Mouse (Mus musculus): ENCODE results near the gene Asb15. TPM values are rescaled to one million over a fixed set of nuclear protein-coding genes. Genes with fewer than 3 reads are reported as not detected.
A peak's percentile ranks its signal among the peaks of the same experiment; 100 is the strongest.

Asb15 gene
- total RNA-seq (2021) = not detected in 2 replicates
- long read RNA-seq = 0 reads

- DNase-seq = no peak
These were observed at the start of gene Asb15 for GRCm38 (mm10) chr6:24528064-24528243. Gene Asb15, plus strand, starts transcription at chr6:24528144.

- no peak for DNase-seq
These were observed 41.4 kb upstream of the Asb15 start for GRCm38 (mm10) chr6:24486530-24486929.

- DNase-seq = no peak
These were observed 37.6 kb upstream of the Asb15 start for GRCm38 (mm10) chr6:24490341-24490740.

- no peak for DNase-seq
These were observed 23.8 kb upstream of the Asb15 start for GRCm38 (mm10) chr6:24504141-24504540.

GRCm38 (mm10) chr6:24514552-24515284 is 13.2 kb upstream of the Asb15 start, which contains the start of gene Iqub:
Gene Iqub, minus strand, starts transcription at chr6:24515067.
- DNase-seq = peak; percentile 55

- DNase-seq = no peak
These were observed 11.7 kb upstream of the Asb15 start for GRCm38 (mm10) chr6:24516197-24516596.

GRCm38 (mm10) chr6:24525705-24526104 is 2.2 kb upstream of the Asb15 start:
- DNase-seq = no peak

- peak; percentile 93 for DNase-seq
These were observed 535 bp upstream of the Asb15 start, which contains the start of gene Ndufa5 for GRCm38 (mm10) chr6:24527155-24528063. Gene Ndufa5, minus strand, starts transcription at chr6:24528013.

GRCm38 (mm10) chr6:24530166-24530565 is 2.2 kb downstream of the Asb15 start:
- no peak for DNase-seq

- no peak for DNase-seq
These were observed 2.9 kb downstream of the Asb15 start for GRCm38 (mm10) chr6:24530711-24531420.

- DNase-seq = no peak
These were observed 4.9 kb downstream of the Asb15 start for GRCm38 (mm10) chr6:24532804-24533203.

- DNase-seq = no peak
These were observed 10.5 kb downstream of the Asb15 start for GRCm38 (mm10) chr6:24538435-24538834.

- DNase-seq = no peak
These were observed 12.2 kb downstream of the Asb15 start for GRCm38 (mm10) chr6:24540106-24540505.

GRCm38 (mm10) chr6:24542393-24542792 is 14.4 kb downstream of the Asb15 start:
- no peak for DNase-seq

- no peak for DNase-seq
These were observed 15.2 kb downstream of the Asb15 start for GRCm38 (mm10) chr6:24543119-24543591.

- no peak for DNase-seq
These were observed 18.9 kb downstream of the Asb15 start for GRCm38 (mm10) chr6:24546716-24547420.

GRCm38 (mm10) chr6:24549801-24550200 is 21.9 kb downstream of the Asb15 start:
- DNase-seq = no peak

- no peak for DNase-seq
These were observed 24.1 kb downstream of the Asb15 start for GRCm38 (mm10) chr6:24552046-24552445.

GRCm38 (mm10) chr6:24554427-24555086 is 26.6 kb downstream of the Asb15 start:
- DNase-seq = no peak

- DNase-seq = no peak
These were observed 27.5 kb downstream of the Asb15 start for GRCm38 (mm10) chr6:24555488-24555887.

GRCm38 (mm10) chr6:24564081-24564480 is 36.1 kb downstream of the Asb15 start:
- no peak for DNase-seq

GRCm38 (mm10) chr6:24564886-24565285 is 36.9 kb downstream of the Asb15 start:
- no peak for DNase-seq
